Mouse (Mus musculus): ENCODE data around the gene Notch3.

GRCm38 (mm10) chr17:32106358-32106757 lies 60.3 kb downstream of the Notch3 start:
- TF ChIP-seq ZC3H11A (IDR thresholded peaks at IDR 0.05; ENCODE audit: borderline replicate concordance, low read depth, low read length) (no peak), HCFC1 (IDR thresholded peaks at IDR 0.05; ENCODE audit: borderline replicate concordance, insufficient read depth, low read length) (no peak), CHD2 (IDR thresholded peaks at IDR 0.05; ENCODE audit: low read depth, low read length) (no peak)

Measured in ES-E14 (cell line).